Mouse (Mus musculus) CH12.LX (cell line): ENCODE results near the gene Arl4c.

Experiments
- CHD2 ChIP-seq: IDR thresholded peaks from 2 replicates; pipeline ENCODE4 v1.6.1; 2011; ENCODE audit warnings: low read length, improper control_type of control experiment
- CTCF ChIP-seq, 2 experiments: IDR thresholded peaks in 1 of 2; conservative IDR thresholded peaks in 1 of 2; 2 replicates each; pipeline ENCODE4 v1.5.1; 2011 to 2012; ENCODE audit warnings: low read depth in 2 of 2, low read length in 2 of 2, improper control_type of control experiment in 1 of 2, inconsistent platforms in 1 of 2, mild to moderate bottlenecking in 1 of 2, moderate library complexity in 1 of 2
- NELFE ChIP-seq: IDR thresholded peaks from 2 replicates; pipeline ENCODE4 v1.6.1; 2011; ENCODE audit warnings: low read depth, low read length, improper control_type of control experiment

DNA sequence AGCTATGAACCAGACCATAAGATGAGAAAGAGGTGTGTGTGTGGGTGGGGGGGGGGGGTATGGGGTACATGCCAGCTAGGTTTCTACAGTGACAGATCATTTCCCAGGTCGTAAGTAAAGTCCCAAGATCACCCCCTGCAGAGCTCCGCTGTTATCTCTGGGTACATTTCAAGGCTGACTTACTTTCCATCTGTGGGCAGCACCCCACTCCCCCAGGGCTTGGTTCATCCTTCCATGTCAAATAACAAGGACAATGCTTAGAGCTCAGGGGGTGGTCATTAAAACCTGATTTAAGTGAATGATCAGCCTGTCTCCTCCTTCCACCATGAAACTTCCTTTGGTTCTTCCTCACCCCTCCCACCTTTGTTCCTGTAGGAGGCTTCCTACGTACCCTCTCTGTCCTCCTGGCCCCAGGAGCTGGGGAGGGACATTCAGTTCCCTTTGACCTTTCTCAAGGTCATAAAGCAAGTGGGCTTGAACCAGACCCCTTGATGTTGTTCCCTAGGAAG lies 23.7 kb downstream of the Arl4c start:
- no peak for TF ChIP-seq CTCF (conservative IDR thresholded peaks at IDR 0.05 in 1 of 2, IDR thresholded peaks at IDR 0.05 in 1 of 2; ENCODE audit: low read depth in 2 of 2, low read length in 2 of 2)
- no peak for TF ChIP-seq NELFE
- TF ChIP-seq CHD2, result no peak
